Mouse (Mus musculus): Measurements from ENCODE around the gene Fmn2.

DNA sequence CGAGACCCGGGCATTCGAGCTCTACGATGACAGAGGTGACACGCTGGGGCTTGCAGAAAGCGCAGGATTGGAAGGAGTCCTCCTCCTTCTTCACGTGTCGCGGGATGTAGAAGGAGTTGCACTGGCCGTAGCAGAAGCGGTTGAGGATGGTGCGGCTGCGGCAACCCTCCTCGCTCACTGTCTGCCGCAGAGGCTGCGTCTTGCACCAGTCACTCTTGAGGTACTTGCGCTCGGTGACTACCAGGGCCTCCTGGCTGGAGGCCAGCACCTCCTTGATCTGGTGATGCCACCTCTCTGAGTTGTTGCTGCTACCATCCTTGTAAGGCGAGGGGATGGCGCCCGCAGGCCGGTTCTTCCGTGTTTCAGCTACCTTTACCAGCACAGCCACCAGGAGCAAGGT lies 335.2 kb downstream of the Fmn2 start:
- TF ChIP-seq CTCF (IDR thresholded peaks at IDR 0.05) (no peak), EP300 (IDR thresholded peaks at IDR 0.05) (no peak)
